Mouse (Mus musculus) R1 (cell line): ENCODE data around the gene Elovl7.

Experiments used
- DNase-seq: peaks from one replicate; pipeline ENCODE4 v3.0.0-alpha.2; 2018; ENCODE audit warnings: low read depth, low spot score

Gene Elovl7

GRCm38 (mm10) chr13:108214081-108214484 is at the start of gene Elovl7:
Elovl7 (plus strand) TSS chr13:108214404.
- DNase-seq: peak; percentile 77

- no peak for DNase-seq
These were observed 49.6 kb upstream of the Elovl7 start for GRCm38 (mm10) chr13:108164621-108165020.

- no peak for DNase-seq
These were observed 44.2 kb upstream of the Elovl7 start for GRCm38 (mm10) chr13:108170002-108170401.

GRCm38 (mm10) chr13:108170511-108170910 is 43.7 kb upstream of the Elovl7 start:
- DNase-seq: no peak

- DNase-seq: no peak
These were observed 34.6 kb upstream of the Elovl7 start for GRCm38 (mm10) chr13:108179618-108180017.

- DNase-seq: no peak
These were observed 33.4 kb upstream of the Elovl7 start for GRCm38 (mm10) chr13:108180821-108181220.

- DNase-seq: no peak
These were observed 29.4 kb upstream of the Elovl7 start for GRCm38 (mm10) chr13:108184743-108185255.

- peak; percentile 21 for DNase-seq
These were observed 28.7 kb upstream of the Elovl7 start for GRCm38 (mm10) chr13:108185530-108185929.

- DNase-seq: no peak
These were observed 26.2 kb upstream of the Elovl7 start for GRCm38 (mm10) chr13:108187994-108188393.

GRCm38 (mm10) chr13:108191074-108191720 is 23.0 kb upstream of the Elovl7 start:
- DNase-seq: peak; percentile 50

- DNase-seq: no peak
These were observed 18.7 kb upstream of the Elovl7 start for GRCm38 (mm10) chr13:108195474-108195873.

- DNase-seq: no peak
These were observed 9.3 kb upstream of the Elovl7 start for GRCm38 (mm10) chr13:108204857-108205256.

- no peak for DNase-seq
These were observed 6.8 kb upstream of the Elovl7 start for GRCm38 (mm10) chr13:108207447-108207846.

GRCm38 (mm10) chr13:108208090-108208489 is 6.1 kb upstream of the Elovl7 start:
- no peak for DNase-seq

GRCm38 (mm10) chr13:108210960-108211359 is 3.2 kb upstream of the Elovl7 start:
- no peak for DNase-seq

- DNase-seq: no peak
These were observed 1.7 kb upstream of the Elovl7 start for GRCm38 (mm10) chr13:108212397-108213018.

- DNase-seq: peak; percentile 70
These were observed 392 bp downstream of the Elovl7 start for GRCm38 (mm10) chr13:108214485-108215107.

- no peak for DNase-seq
These were observed 1.1 kb downstream of the Elovl7 start for GRCm38 (mm10) chr13:108215231-108215780.

- peak; percentile 71 for DNase-seq
These were observed 5.6 kb downstream of the Elovl7 start for GRCm38 (mm10) chr13:108219773-108220172.

- no peak for DNase-seq
These were observed 15.0 kb downstream of the Elovl7 start for GRCm38 (mm10) chr13:108229191-108229590.

- DNase-seq: no peak
These were observed 15.6 kb downstream of the Elovl7 start for GRCm38 (mm10) chr13:108229634-108230330.

GRCm38 (mm10) chr13:108240012-108240411 is 25.8 kb downstream of the Elovl7 start:
- DNase-seq: no peak
